Mouse (Mus musculus) kidney, embryonic 15.5 days (tissue): ENCODE results near the gene Col2a1. TPM values are rescaled to one million over a fixed set of nuclear protein-coding genes. Genes with fewer than 3 reads are reported as not detected.

ENCODE experiments used
- ATAC-seq: fragments of 200-750 bp; cut with Nextera tagmentation; replicated peaks from 2 replicates; pipeline ENCODE4 v1.8.0; 2017; ENCODE audit warnings: moderate TSS enrichment; ENCODE audit not compliant: low FRiP score
- H3K27ac ChIP-seq: fragments of 300-500 bp; sonication (generic); 2 replicates; pipeline ENCODE4 v1.5.1; 2015; ENCODE audit warnings: mild to moderate bottlenecking, inconsistent platforms
- H3K27me3 ChIP-seq: fragments of 300-500 bp; sonication (generic); 2 replicates; pipeline ENCODE4 v1.6.1; 2015; ENCODE audit warnings: inconsistent platforms
- H3K36me3 ChIP-seq: fragments of 300-500 bp; sonication (generic); 2 replicates; pipeline ENCODE4 v1.6.1; 2015; ENCODE audit warnings: inconsistent platforms
- H3K4me1 ChIP-seq: fragments of 300-500 bp; sonication (generic); 2 replicates; pipeline ENCODE4 v1.6.1; 2015; ENCODE audit warnings: inconsistent platforms
- H3K4me2 ChIP-seq: fragments of 300-500 bp; sonication (generic); 2 replicates; pipeline ENCODE4 v1.6.1; 2015; ENCODE audit warnings: moderate library complexity, mild to moderate bottlenecking, inconsistent platforms
- H3K4me3 ChIP-seq: fragments of 300-500 bp; sonication (generic); replicated peaks from 2 replicates; pipeline ENCODE4 v1.5.1; 2015; ENCODE audit warnings: mild to moderate bottlenecking, inconsistent platforms
- H3K9ac ChIP-seq: fragments of 300-500 bp; sonication (generic); 2 replicates; pipeline ENCODE4 v1.6.1; 2015; ENCODE audit warnings: mild to moderate bottlenecking, inconsistent platforms
- H3K9me3 ChIP-seq: fragments of 300-500 bp; sonication (generic); replicated peaks from 2 replicates; pipeline ENCODE4 v1.6.1; 2016; ENCODE audit warnings: inconsistent platforms
- WGBS: fragments of 180-500 bp; shearing (Covaris S2); methylation state at CpG from one replicate; pipeline ENCODE4 v1.1.7; 2015; ENCODE audit warnings: mixed read lengths; 5-methylcytosine and 5-hydroxymethylcytosine counted together
- polyA plus RNA-seq: library from polyadenylated mRNA; unstranded; fragments of >200 nt; fragmentation: Nextera tagmentation; extraction: Ambion mirVana; gene quantifications from 2 replicates; pipeline ENCODE4 v1.2.1, GENCODE M21; 2015

The Col2a1 gene
- polyA plus RNA-seq, 1 experiment from 2014 or later: 18.9 TPM

DNA sequence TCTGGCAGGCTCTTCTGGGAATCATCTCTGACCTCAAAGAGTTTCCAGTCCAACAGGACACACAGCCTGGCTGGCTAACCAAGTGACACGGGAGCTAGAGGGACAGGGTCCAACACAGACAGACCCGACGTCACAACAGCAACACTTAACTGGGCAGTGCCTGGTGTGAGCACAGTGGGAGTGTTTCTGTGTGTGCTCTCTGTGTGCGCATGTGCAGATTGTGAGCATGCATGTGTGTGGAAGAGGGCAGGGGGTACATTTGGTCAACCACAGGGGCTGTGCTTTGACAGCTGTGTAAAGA, 51.7 kb downstream of the Col2a1 start:
- H3K9ac ChIP-seq: no peak overlapping the region
- H3K4me1 ChIP-seq: peaks cover 40% of the 10 kb centered on the region
- H3K36me3 ChIP-seq: no peaks in the 10 kb centered on the region
- WGBS: 73% methylated on average over 4 of the region's 4 CpGs
- peaks cover 9% of the 10 kb centered on the region; the same call in 1 of the 2 replicates for H3K27me3 ChIP-seq
- H3K4me2 ChIP-seq: no peak overlapping the region
- no peaks in the 10 kb centered on the region for H3K9me3 ChIP-seq
- no peak overlapping the region for H3K27ac ChIP-seq
- no peak for ATAC-seq
- H3K4me3 ChIP-seq: no peak overlapping the region

DNA sequence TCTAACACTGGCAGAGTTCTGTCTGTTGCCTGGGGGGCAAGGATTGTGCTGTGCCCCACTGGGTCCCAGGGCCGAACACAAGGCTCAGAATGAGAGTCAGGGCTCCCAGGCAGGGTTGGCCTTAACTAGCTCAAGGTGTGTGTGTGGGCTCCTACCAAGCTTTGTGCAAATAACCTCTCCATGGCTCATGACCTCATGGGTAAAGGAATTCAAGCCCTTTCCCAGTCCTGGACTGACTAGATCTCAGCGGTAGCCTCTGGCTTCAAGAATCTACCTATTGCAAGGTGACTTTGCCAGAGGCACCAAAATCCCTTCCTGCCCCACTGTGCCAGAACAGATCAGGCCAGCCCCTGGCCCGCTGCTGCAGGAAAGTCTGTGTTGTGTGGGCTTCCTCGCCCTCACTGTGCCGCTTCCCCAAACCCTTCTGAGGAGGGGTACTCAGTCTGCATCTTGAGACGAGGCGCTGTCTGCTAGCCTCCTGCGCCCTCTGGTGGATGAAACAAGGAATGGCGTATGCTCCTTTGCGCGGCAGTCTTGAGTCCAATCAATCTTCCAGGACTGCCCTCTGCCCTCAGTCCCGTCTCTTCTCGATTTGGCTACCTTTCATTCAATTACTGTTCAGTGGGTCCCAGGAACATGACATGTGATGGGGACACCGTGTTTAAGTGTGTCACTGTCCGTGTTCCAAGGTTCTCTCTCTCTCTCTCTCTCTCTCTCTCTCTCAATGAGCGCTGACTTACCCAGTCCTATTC, 52.2 kb downstream of the Col2a1 start:
- ATAC-seq: peak; percentile 60; the same call in 1 of the 2 replicates
- no peak overlapping the region for H3K4me2 ChIP-seq
- H3K4me1 ChIP-seq: peaks cover 40% of the 10 kb centered on the region
- H3K9me3 ChIP-seq: no peaks in the 10 kb centered on the region
- WGBS: 16% methylated on average over 16 of the region's 16 CpGs
- H3K9ac ChIP-seq: no peak overlapping the region
- H3K4me3 ChIP-seq: no peak overlapping the region
- no peak overlapping the region for H3K27ac ChIP-seq
- peaks cover 9% of the 10 kb centered on the region; the same call in 1 of the 2 replicates for H3K27me3 ChIP-seq
- H3K36me3 ChIP-seq: no peaks in the 10 kb centered on the region

DNA sequence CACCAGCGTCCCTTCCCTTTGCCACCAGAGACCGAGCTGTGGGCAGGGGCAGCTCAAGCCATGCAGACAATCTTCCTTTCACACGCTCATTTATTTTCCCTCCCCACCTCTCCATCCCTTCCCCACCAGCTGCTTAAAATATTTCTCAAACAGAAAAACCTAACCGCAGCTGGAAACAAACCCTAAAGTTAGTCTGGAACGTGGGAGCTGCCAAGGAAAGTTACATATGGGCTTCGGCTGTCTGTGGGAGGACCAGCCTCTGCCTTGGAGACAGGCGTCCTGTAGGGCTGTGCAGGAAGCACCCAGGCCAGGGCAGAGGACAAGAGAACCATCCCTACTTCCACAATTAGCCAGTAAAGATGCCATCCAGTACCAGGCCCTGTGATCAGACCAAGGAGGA, 54.3 kb downstream of the Col2a1 start:
- H3K4me3 ChIP-seq: no peak overlapping the region
- no peak for ATAC-seq
- H3K4me2 ChIP-seq: no peak overlapping the region
- H3K27ac ChIP-seq: peak overlapping the region; percentile 28; the same call in 1 of the 2 replicates
- H3K9me3 ChIP-seq: no peaks in the 10 kb centered on the region
- WGBS: 38% methylated on average over 7 of the region's 7 CpGs
- no peaks in the 10 kb centered on the region for H3K36me3 ChIP-seq
- peaks cover 9% of the 10 kb centered on the region; the same call in 1 of the 2 replicates for H3K27me3 ChIP-seq
- H3K9ac ChIP-seq: no peak overlapping the region
- peaks cover 43% of the 10 kb centered on the region for H3K4me1 ChIP-seq

DNA sequence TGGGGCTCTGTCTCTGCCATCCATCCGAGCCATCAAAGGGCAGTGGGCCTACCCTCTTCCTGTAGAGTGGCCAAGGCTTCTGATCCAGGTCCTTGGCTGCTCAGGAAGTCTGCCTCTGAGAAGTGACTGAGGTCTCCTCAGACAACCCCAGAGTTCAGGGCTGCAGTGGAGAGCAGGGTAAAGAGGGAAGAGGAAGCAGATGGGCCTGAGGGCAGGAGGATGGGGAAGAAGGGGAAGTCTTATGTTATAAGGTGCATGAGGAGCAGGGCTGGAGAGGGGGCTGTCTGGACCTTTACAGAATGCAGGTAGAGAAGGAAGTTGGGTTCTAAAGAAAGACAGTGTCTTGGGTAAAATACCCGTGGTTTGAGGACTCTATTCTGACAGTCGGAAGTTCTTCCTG, 54.8 kb downstream of the Col2a1 start:
- no peak overlapping the region for H3K4me3 ChIP-seq
- H3K4me2 ChIP-seq: no peak overlapping the region
- no peak overlapping the region for H3K9ac ChIP-seq
- no peaks in the 10 kb centered on the region for H3K36me3 ChIP-seq
- H3K4me1 ChIP-seq: peaks cover 48% of the 10 kb centered on the region
- WGBS: 67% methylated on average over 3 of the region's 3 CpGs
- ATAC-seq: no peak
- no peaks in the 10 kb centered on the region for H3K9me3 ChIP-seq
- H3K27ac ChIP-seq: no peak overlapping the region
- H3K27me3 ChIP-seq: peaks cover 6% of the 10 kb centered on the region; the same call in 1 of the 2 replicates

DNA sequence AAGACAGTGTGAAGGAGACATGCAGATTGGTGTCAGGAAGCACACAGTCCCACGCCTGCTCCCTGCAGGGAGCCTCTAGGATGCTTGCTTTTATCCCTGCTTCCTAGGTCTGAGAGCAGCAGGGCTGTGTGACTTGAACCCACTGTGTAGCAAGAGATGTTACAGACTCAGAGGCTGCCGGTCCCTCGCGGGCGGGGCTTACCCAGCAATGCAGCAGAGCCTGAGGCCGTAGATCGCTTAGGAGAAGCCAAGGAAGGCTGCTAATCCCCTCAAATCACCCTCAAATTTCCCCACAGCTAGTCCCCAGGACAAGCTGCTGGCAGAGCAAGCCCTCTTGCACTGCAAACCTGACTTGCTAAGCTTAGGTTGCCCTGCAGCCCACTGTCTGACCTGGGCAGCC, 55.8 kb downstream of the Col2a1 start:
- H3K4me2 ChIP-seq: no peak overlapping the region
- peaks cover 53% of the 10 kb centered on the region for H3K4me1 ChIP-seq
- no peaks in the 10 kb centered on the region for H3K36me3 ChIP-seq
- no peak overlapping the region for H3K4me3 ChIP-seq
- ATAC-seq: no peak
- H3K9me3 ChIP-seq: no peaks in the 10 kb centered on the region
- H3K9ac ChIP-seq: no peak overlapping the region
- no peak overlapping the region for H3K27ac ChIP-seq
- peaks cover 6% of the 10 kb centered on the region; the same call in 1 of the 2 replicates for H3K27me3 ChIP-seq
- 49% methylated on average over 7 of the region's 7 CpGs for WGBS

DNA sequence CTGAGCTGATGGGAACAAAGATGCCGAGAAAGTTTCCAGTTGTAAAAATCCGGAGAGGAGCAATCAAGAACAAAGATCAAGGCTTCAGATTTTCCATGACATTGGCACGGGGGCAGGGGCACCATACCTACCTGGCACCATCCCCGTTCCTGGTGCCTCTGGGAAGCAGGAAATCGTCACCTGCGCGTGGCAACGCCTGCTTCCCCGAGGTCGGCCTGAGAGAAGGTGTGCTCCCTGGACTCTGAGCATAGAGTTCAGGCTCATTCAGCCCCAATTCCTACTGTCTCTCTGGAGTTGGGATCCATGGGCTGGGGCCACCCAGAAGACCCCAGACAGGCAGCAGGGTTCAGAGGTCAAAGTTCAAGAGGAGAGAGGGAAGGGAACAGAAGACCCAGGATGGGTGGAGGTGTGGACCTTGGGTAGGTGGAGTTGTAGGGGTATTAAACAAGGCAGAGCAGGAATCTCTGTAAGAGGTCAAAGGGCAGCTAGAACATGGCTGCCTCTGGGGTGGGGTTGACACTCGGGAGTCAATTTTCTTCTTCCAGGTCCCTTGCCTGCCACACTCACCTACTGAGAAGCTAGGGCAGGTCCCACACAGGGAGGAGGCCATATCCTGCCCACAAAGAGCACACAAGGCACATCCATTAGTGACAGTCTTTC, 58.7 kb downstream of the Col2a1 start:
- H3K36me3 ChIP-seq: no peaks in the 10 kb centered on the region
- H3K4me1 ChIP-seq: peaks cover 43% of the 10 kb centered on the region
- H3K4me2 ChIP-seq: no peak overlapping the region
- H3K27ac ChIP-seq: peak overlapping the region; percentile 49; the same call in 1 of the 2 replicates
- WGBS: 60% methylated on average over 11 of the region's 11 CpGs
- H3K9ac ChIP-seq: no peak overlapping the region
- 0 out of 2 replicates have a peak, but pooled peaks have one; percentile 41 for ATAC-seq
- H3K27me3 ChIP-seq: no peaks in the 10 kb centered on the region
- H3K4me3 ChIP-seq: no peak overlapping the region
- no peaks in the 10 kb centered on the region for H3K9me3 ChIP-seq

DNA sequence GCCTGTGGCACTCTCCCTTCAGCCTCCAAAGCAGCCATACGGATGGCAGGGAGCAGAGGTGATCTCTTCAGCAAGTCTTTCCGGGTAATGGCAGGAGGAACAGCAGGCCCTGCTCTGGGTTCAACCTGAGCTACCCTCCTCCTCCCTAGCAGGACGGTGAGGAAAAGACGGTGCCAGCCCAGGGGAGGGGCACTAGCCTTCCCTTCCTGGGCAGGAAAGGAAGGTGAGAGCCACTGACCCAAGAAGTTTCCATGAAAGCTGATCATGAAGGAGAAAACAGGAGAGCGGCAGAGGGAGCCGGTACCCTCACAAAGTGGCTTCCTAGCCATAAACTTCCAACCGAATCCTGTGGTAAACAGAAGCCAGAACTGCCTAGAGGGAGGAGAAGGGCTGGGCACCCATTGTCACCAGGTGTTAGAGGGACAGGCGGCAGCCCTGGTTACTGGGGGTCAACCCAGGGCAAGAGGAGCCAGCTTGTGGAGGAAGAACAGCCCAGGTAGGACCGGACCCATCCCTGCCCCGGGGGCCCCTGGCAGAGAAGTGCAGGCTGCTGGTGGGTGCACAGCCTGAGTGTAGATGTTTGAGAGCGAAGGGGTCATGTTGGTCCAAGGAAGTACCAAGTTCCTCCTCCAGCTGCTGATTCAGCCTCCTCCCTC, 59.4 kb downstream of the Col2a1 start:
- Histone ChIP-seq H3K27ac (peak overlapping the region; percentile 84), H3K4me1 (peaks cover 39% of the 10 kb centered on the region), H3K9me3 (no peaks in the 10 kb centered on the region), H3K36me3 (no peaks in the 10 kb centered on the region), H3K9ac (no peak overlapping the region), H3K27me3 (no peaks in the 10 kb centered on the region), H3K4me2 (peak overlapping the region; percentile 8; the same call in 1 of the 2 replicates), H3K4me3 (no peak overlapping the region)
- ATAC-seq: peak; percentile 74
- 28% methylated on average over 11 of the region's 11 CpGs for WGBS

DNA sequence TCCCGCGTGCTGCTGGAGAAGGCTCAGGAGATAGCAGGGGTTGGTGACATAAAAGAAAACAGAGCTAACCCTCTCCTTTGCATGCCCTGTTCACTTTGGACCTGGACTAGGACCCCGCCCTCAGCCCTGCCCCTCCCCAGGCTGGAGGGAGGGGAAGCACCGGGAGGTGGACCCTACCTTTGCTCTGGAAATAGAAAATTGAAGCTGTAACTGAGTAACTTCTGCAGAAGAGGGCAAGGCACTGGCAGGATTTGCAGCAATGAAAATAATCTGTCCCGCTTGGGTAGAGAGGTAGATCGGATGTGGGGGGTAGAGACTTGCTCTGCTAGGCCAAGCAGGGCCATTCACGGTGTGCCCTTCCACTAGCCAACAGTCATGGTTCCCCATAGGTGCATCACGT, 61.1 kb downstream of the Col2a1 start:
- H3K9ac ChIP-seq: no peak overlapping the region
- peak; percentile 40; the same call in 1 of the 2 replicates for ATAC-seq
- H3K4me1 ChIP-seq: peaks cover 31% of the 10 kb centered on the region
- no peaks in the 10 kb centered on the region for H3K9me3 ChIP-seq
- H3K4me3 ChIP-seq: no peak overlapping the region
- no peaks in the 10 kb centered on the region for H3K27me3 ChIP-seq
- H3K4me2 ChIP-seq: no peak overlapping the region
- WGBS: 67% methylated on average over 8 of the region's 8 CpGs
- H3K27ac ChIP-seq: peak overlapping the region; percentile 68
- H3K36me3 ChIP-seq: no peaks in the 10 kb centered on the region

DNA sequence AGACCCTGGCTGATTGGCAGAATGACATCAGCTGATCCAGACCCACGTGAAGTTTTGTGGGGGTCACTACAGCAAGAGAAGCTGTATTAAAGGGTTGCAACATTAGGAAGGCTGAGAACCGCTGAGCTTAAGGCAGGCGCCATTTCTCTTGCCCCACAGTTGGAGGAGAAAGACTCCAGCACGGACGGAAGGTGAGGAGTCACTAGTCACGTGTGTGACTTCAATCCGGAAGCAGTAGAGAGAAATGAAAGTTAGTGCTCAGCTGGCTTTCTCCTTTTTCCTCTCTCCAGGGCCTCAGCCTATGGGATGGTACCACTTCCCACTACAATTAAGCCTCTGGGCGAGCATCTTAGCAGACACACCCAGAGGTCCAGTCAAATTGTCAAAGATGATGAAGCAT, 62.0 kb downstream of the Col2a1 start:
- 87% methylated on average over 8 of the region's 8 CpGs for WGBS
- H3K4me3 ChIP-seq: no peak overlapping the region
- peaks cover 33% of the 10 kb centered on the region for H3K4me1 ChIP-seq

DNA sequence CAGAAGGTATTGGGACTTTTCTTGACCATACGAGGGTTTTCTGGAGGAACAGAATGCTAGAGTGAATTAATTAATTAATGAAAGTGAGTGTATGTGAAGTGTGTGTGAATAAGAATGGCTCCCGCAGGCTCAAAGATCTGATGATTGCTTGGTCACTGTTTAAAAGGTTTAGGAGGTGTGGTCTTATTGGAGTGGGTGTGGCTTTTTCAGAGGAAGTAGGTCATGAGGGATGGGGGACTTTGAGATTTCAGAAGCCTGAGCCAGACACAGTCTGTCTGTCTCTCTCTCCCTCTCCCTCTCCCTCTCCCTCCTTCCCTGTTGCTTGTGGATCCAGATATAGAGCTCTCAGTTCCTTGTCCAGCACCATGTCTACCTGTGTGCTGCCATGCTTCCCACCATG, 63.2 kb downstream of the Col2a1 start:
- no peak overlapping the region for H3K9ac ChIP-seq
- no peaks in the 10 kb centered on the region for H3K27me3 ChIP-seq
- 91% methylated on average over 2 of the region's 2 CpGs for whole genome bisulfite sequencing
- H3K4me1 ChIP-seq: peaks cover 33% of the 10 kb centered on the region
- no peaks in the 10 kb centered on the region for H3K36me3 ChIP-seq
- H3K27ac ChIP-seq: no peak overlapping the region
- H3K4me2 ChIP-seq: no peak overlapping the region
- no peak overlapping the region for H3K4me3 ChIP-seq
- no peak for ATAC-seq
- no peaks in the 10 kb centered on the region for H3K9me3 ChIP-seq

More for the DNA sequence above, 62.0 kb downstream of the Col2a1 start:
- Histone ChIP-seq H3K27me3 (no peaks in the 10 kb centered on the region), H3K9ac (no peak overlapping the region), H3K36me3 (no peaks in the 10 kb centered on the region), H3K27ac (peak overlapping the region; percentile 68; the same call in 1 of the 2 replicates), H3K4me2 (no peak overlapping the region), H3K9me3 (no peaks in the 10 kb centered on the region)
- no peak for ATAC-seq

DNA sequence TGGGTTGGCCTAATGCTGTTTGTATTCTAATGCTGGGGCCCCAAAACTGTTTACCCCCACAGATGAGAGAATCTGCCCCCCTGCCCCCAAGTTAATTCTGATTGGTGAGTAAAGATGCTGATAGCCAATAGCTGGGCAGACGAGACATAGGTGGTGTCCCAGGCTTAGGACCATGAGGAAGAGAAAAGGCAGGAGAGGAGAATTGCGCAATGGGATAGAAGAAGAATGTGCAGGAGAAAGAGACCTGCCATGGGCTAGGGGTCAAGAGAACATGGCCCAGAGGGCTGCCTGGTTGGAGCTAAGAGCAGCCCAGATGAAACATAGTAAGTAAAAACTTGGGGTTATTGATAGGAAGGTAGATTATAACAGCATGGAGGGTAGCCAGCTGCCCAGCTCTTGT, 64.4 kb downstream of the Col2a1 start:
- no peak for ATAC-seq
- Histone ChIP-seq H3K9me3 (no peaks in the 10 kb centered on the region), H3K4me1 (peaks cover 24% of the 10 kb centered on the region), H3K36me3 (no peaks in the 10 kb centered on the region), H3K9ac (no peak overlapping the region), H3K27ac (no peak overlapping the region), H3K4me3 (no peak overlapping the region), H3K27me3 (no peaks in the 10 kb centered on the region), H3K4me2 (no peak overlapping the region)
- 89% methylated on average over 2 of the region's 2 CpGs for WGBS

DNA sequence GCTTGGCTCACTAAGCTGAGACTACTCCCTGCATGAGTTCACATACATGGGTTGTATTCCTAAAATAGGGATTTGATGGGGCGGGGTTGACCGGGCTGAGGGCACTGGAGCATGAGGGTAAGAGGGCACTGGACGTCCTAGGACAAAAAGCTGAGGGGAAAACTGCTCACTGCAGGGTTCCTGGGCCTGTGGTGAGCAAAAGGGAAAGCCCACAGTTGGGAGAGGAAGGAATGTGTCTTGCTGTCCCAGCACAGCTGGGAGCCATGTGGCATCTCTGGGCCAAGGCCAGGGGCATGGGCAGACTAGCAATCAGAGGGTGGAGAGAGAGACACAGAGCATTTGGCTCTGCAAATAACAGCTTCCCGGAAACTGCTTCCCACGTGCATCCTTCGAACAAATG, 65.9 kb downstream of the Col2a1 start:
- Histone ChIP-seq H3K9ac (no peak overlapping the region), H3K4me3 (no peak overlapping the region), H3K27ac (no peak overlapping the region), H3K4me2 (no peak overlapping the region), H3K27me3 (no peaks in the 10 kb centered on the region), H3K36me3 (no peaks in the 10 kb centered on the region), H3K9me3 (no peaks in the 10 kb centered on the region), H3K4me1 (peaks cover 14% of the 10 kb centered on the region)
- WGBS: 42% methylated on average over 6 of the region's 6 CpGs
- ATAC-seq: no peak
